Mouse (Mus musculus) ES-Bruce4 (cell line): ENCODE results near the gene Sptb. TPM values are rescaled to one million over a fixed set of nuclear protein-coding genes. Genes with fewer than 3 reads are reported as not detected.

Experiments used
- H3K27ac ChIP-seq: 2 replicates; pipeline ENCODE4 v1.5.1; 2012; ENCODE audit warnings: low read length, inconsistent platforms; ENCODE audit not compliant: insufficient read depth
- H3K27me3 ChIP-seq: 2 replicates; pipeline ENCODE4 v1.6.1; 2012; ENCODE audit warnings: mild to moderate bottlenecking, low read length, inconsistent platforms; ENCODE audit not compliant: control insufficient read depth, poor library complexity, insufficient read depth, severe bottlenecking
- H3K36me3 ChIP-seq: 2 replicates; pipeline ENCODE4 v1.6.1; 2012; ENCODE audit warnings: inconsistent platforms, mild to moderate bottlenecking, low read length, moderate library complexity; ENCODE audit not compliant: control insufficient read depth, poor library complexity, insufficient read depth, severe bottlenecking
- H3K4me1 ChIP-seq: one replicate; pipeline ENCODE4 v1.8.1; 2011; ENCODE audit warnings: low read length; ENCODE audit not compliant: control insufficient read depth, insufficient read depth
- H3K4me3 ChIP-seq: 2 replicates; pipeline ENCODE4 v1.5.1; 2011; ENCODE audit warnings: low read depth, mild to moderate bottlenecking, low read length
- H3K9ac ChIP-seq: 2 replicates; pipeline ENCODE4 v1.6.1; 2012; ENCODE audit warnings: low read depth, mild to moderate bottlenecking, inconsistent platforms; ENCODE audit not compliant: poor library complexity, severe bottlenecking
- H3K9me3 ChIP-seq: replicated peaks from 2 replicates; pipeline ENCODE4 v1.6.1; 2012; ENCODE audit warnings: mild to moderate bottlenecking, low read length, inconsistent platforms; ENCODE audit not compliant: control insufficient read depth, poor library complexity, insufficient read depth, severe bottlenecking
- CTCF ChIP-seq: IDR thresholded peaks from one replicate; pipeline ENCODE4 v1.8.1; 2011; ENCODE audit warnings: low read depth, low read length
- EP300 ChIP-seq: IDR thresholded peaks from 2 replicates; pipeline ENCODE4 v1.6.1; 2011; ENCODE audit warnings: low read depth, low read length; ENCODE audit not compliant: insufficient read depth
- POLR2A ChIP-seq: IDR thresholded peaks from one replicate; pipeline ENCODE4 v1.8.1; 2011; ENCODE audit warnings: low read length; ENCODE audit not compliant: insufficient read depth
- polyA plus RNA-seq: library from polyadenylated mRNA; stranded (reverse); fragments of >200 nt; gene quantifications from 2 replicates; pipeline ENCODE4 v1.2.4, GENCODE M21; 2011; ENCODE audit warnings: low read depth; ENCODE audit not compliant: missing spikeins, insufficient read depth, insufficient read length

The Sptb gene
- polyA plus RNA-seq, 1 experiment = 4.6 TPM

GRCm38 (mm10) chr12:76694801-76695505, 15.4 kb downstream of the Sptb start:
- TF ChIP-seq EP300 (peak; percentile 68), POLR2A (no peak), CTCF (no peak)
- Histone ChIP-seq H3K4me1 (peaks cover 7% of the 10 kb centered on the region), H3K9ac (no peak overlapping the region; the same call in 1 of the 2 replicates), H3K27me3 (no peaks in the 10 kb centered on the region), H3K4me3 (peak overlapping the region; percentile 51), H3K36me3 (no peaks in the 10 kb centered on the region), H3K27ac (peak overlapping the region; percentile 82), H3K9me3 (no peaks in the 10 kb centered on the region)

GRCm38 (mm10) chr12:76687498-76688200, 22.7 kb downstream of the Sptb start:
- H3K27ac ChIP-seq = no peak overlapping the region
- no peak overlapping the region for H3K9ac ChIP-seq
- H3K9me3 ChIP-seq = no peaks in the 10 kb centered on the region
- no peak overlapping the region for H3K4me3 ChIP-seq
- TF ChIP-seq CTCF = no peak
- TF ChIP-seq POLR2A = no peak
- H3K36me3 ChIP-seq = no peaks in the 10 kb centered on the region
- peaks cover 1% of the 10 kb centered on the region for H3K4me1 ChIP-seq
- H3K27me3 ChIP-seq = no peaks in the 10 kb centered on the region

GRCm38 (mm10) chr12:76685647-76686046, 24.7 kb downstream of the Sptb start:
- Histone ChIP-seq H3K27ac (no peak overlapping the region), H3K4me1 (no peaks in the 10 kb centered on the region), H3K9me3 (no peaks in the 10 kb centered on the region), H3K9ac (no peak overlapping the region), H3K36me3 (no peaks in the 10 kb centered on the region), H3K27me3 (no peaks in the 10 kb centered on the region), H3K4me3 (no peak overlapping the region)
- no peak for TF ChIP-seq POLR2A
- no peak for TF ChIP-seq EP300
- TF ChIP-seq CTCF = no peak

GRCm38 (mm10) chr12:76684493-76684892, 25.9 kb downstream of the Sptb start:
- Histone ChIP-seq H3K36me3 (no peaks in the 10 kb centered on the region), H3K9me3 (no peaks in the 10 kb centered on the region), H3K4me1 (no peaks in the 10 kb centered on the region), H3K27ac (no peak overlapping the region), H3K9ac (no peak overlapping the region), H3K27me3 (no peaks in the 10 kb centered on the region), H3K4me3 (no peak overlapping the region)
- TF ChIP-seq EP300 (no peak), CTCF (no peak), POLR2A (no peak)

GRCm38 (mm10) chr12:76681937-76682336, 28.4 kb downstream of the Sptb start:
- Histone ChIP-seq H3K4me1 (no peaks in the 10 kb centered on the region), H3K9ac (no peak overlapping the region), H3K4me3 (no peak overlapping the region), H3K27ac (no peak overlapping the region), H3K36me3 (no peaks in the 10 kb centered on the region), H3K27me3 (no peaks in the 10 kb centered on the region), H3K9me3 (no peaks in the 10 kb centered on the region)
- TF ChIP-seq POLR2A = no peak

- Histone ChIP-seq H3K4me3 (no peak overlapping the region), H3K4me1 (no peaks in the 10 kb centered on the region), H3K27ac (no peak overlapping the region), H3K36me3 (no peaks in the 10 kb centered on the region), H3K27me3 (no peaks in the 10 kb centered on the region), H3K9ac (no peak overlapping the region), H3K9me3 (no peaks in the 10 kb centered on the region)
- no peak for TF ChIP-seq EP300
- TF ChIP-seq CTCF = no peak
- no peak for TF ChIP-seq POLR2A
Measured at GRCm38 (mm10) chr12:76677068-76677467, 33.3 kb downstream of the Sptb start.
